Mouse (Mus musculus) testis, adult 2 months (tissue): Measurements from ENCODE around the gene Rpp25. TPM values are rescaled to one million over a fixed set of nuclear protein-coding genes. Genes with fewer than 3 reads are reported as not detected.

ENCODE experiments used
- H3K27ac ChIP-seq: fragments of 200-500 bp; 2 replicates; pipeline ENCODE4 v1.5.1; 2012; ENCODE audit warnings: low read depth, low read length; ENCODE audit not compliant: control insufficient read depth, insufficient read depth
- H3K27me3 ChIP-seq: fragments of 200-500 bp; 2 replicates; pipeline ENCODE4 v1.6.1; 2012; ENCODE audit warnings: mild to moderate bottlenecking, low read length, moderate library complexity; ENCODE audit not compliant: control insufficient read depth, insufficient read depth
- H3K36me3 ChIP-seq: fragments of 200-500 bp; 2 replicates; pipeline ENCODE4 v1.6.1; 2012; ENCODE audit warnings: mild to moderate bottlenecking, low read length; ENCODE audit not compliant: control insufficient read depth, insufficient read depth
- H3K4me1 ChIP-seq: fragments of 200-500 bp; 2 replicates; pipeline ENCODE4 v1.6.1; 2012; ENCODE audit warnings: low read length; ENCODE audit not compliant: control insufficient read depth, insufficient read depth
- H3K4me3 ChIP-seq: fragments of 200-500 bp; 2 replicates; pipeline ENCODE4 v1.5.1; 2012; ENCODE audit warnings: low read depth, mild to moderate bottlenecking, low read length, moderate library complexity, mixed read lengths; ENCODE audit not compliant: control insufficient read depth
- CTCF ChIP-seq: fragments of 200-500 bp; IDR thresholded peaks from 2 replicates; pipeline ENCODE4 v1.5.1; 2012; ENCODE audit warnings: low read depth, mild to moderate bottlenecking, inconsistent platforms, low read length, moderate library complexity; ENCODE audit not compliant: control insufficient read depth, insufficient read depth, insufficient replicate concordance
- POLR2A ChIP-seq: fragments of 200-500 bp; IDR thresholded peaks from 2 replicates; pipeline ENCODE4 v1.6.1; 2012; ENCODE audit warnings: low read depth, mild to moderate bottlenecking, inconsistent platforms, low read length, moderate library complexity; ENCODE audit not compliant: control insufficient read depth
- polyA plus RNA-seq: library from polyadenylated mRNA; depleted of rRNA; stranded (reverse); fragments of >200 nt; gene quantifications from 2 replicates; pipeline ENCODE4 v1.2.3, GENCODE M21; 2012

Gene Rpp25
- polyA plus RNA-seq, 1 experiment = 0.20 TPM

DNA sequence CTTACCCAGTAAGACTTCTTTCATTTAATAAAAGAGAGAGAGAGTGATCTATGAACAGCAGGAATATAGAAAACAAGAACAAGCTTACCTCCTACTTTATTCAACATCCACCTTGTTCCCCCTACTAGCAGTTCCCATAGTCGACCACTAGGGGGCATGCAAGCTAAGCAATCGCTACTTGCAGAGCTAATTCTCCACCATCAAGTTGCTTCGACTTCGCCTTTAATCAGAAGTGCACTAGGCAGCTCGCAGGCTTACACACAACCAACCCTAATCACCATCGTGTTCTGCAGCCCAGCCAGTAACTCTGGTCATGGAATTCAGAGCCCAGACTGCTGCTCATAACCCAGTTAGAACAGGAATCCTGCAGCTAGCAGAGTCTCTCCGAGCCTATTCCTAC is 18.1 kb upstream of the Rpp25 start:
- H3K27me3 ChIP-seq = no peaks in the 10 kb centered on the region
- H3K4me1 ChIP-seq = peaks cover 3% of the 10 kb centered on the region; the same call in 1 of the 2 replicates
- no peak for TF ChIP-seq POLR2A
- TF ChIP-seq CTCF = peak; percentile 63; the same call in 1 of the 2 replicates
- no peak overlapping the region for H3K27ac ChIP-seq
- H3K4me3 ChIP-seq = no peak overlapping the region; the same call in 1 of the 2 replicates
- no peaks in the 10 kb centered on the region for H3K36me3 ChIP-seq

DNA sequence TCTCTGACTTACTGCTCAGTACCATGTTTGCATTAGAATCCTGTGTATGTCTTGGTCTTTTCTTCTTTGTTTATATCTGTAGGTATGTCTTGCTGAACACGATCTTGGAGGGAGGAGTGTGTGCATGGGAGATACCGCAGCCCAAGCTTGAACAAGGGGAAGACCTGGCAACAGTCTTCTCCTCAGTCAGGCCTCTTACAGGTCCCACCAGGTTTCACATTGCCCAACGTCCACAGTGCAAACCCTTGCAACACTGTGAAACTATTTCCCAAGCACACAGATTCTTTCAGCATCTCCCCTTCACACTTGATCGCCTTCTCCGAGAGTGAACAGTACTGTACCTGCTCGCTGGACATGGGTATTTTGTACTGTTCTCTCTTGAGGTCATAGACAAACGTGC is 16.0 kb upstream of the Rpp25 start:
- H3K27me3 ChIP-seq = no peaks in the 10 kb centered on the region
- no peak overlapping the region for H3K27ac ChIP-seq
- H3K4me3 ChIP-seq = no peak overlapping the region
- no peaks in the 10 kb centered on the region for H3K36me3 ChIP-seq
- no peak for TF ChIP-seq POLR2A
- no peak for TF ChIP-seq CTCF
- H3K4me1 ChIP-seq = peaks cover 3% of the 10 kb centered on the region; the same call in 1 of the 2 replicates

GRCm38 (mm10) chr9:57493532-57493931 is 10.3 kb upstream of the Rpp25 start:
- no peaks in the 10 kb centered on the region for H3K27me3 ChIP-seq
- no peaks in the 10 kb centered on the region for H3K4me1 ChIP-seq
- no peaks in the 10 kb centered on the region for H3K36me3 ChIP-seq
- TF ChIP-seq POLR2A = no peak
- no peak for TF ChIP-seq CTCF
- H3K27ac ChIP-seq = no peak overlapping the region
- H3K4me3 ChIP-seq = no peak overlapping the region

GRCm38 (mm10) chr9:57494970-57495369 is 8.9 kb upstream of the Rpp25 start:
- TF ChIP-seq POLR2A = no peak
- TF ChIP-seq CTCF = no peak
- Histone ChIP-seq H3K27me3 (no peaks in the 10 kb centered on the region), H3K36me3 (no peaks in the 10 kb centered on the region), H3K27ac (no peak overlapping the region), H3K4me3 (no peak overlapping the region), H3K4me1 (no peaks in the 10 kb centered on the region)

- no peak for TF ChIP-seq POLR2A
- TF ChIP-seq CTCF = no peak
- H3K4me1 ChIP-seq = no peaks in the 10 kb centered on the region
- H3K27ac ChIP-seq = no peak overlapping the region
- no peaks in the 10 kb centered on the region for H3K27me3 ChIP-seq
- H3K4me3 ChIP-seq = no peak overlapping the region
- H3K36me3 ChIP-seq = no peaks in the 10 kb centered on the region
Observed at GRCm38 (mm10) chr9:57497236-57497635, 6.6 kb upstream of the Rpp25 start.

- no peaks in the 10 kb centered on the region for H3K36me3 ChIP-seq
- no peaks in the 10 kb centered on the region for H3K27me3 ChIP-seq
- TF ChIP-seq POLR2A (no peak), CTCF (no peak)
Observed at GRCm38 (mm10) chr9:57498536-57498935, 5.3 kb upstream of the Rpp25 start.

GRCm38 (mm10) chr9:57501452-57501851 is 2.4 kb upstream of the Rpp25 start:
- Histone ChIP-seq H3K27me3 (no peaks in the 10 kb centered on the region), H3K4me3 (no peak overlapping the region), H3K36me3 (no peaks in the 10 kb centered on the region), H3K27ac (no peak overlapping the region), H3K4me1 (peaks cover 15% of the 10 kb centered on the region)
- no peak for TF ChIP-seq POLR2A
- no peak for TF ChIP-seq CTCF

More at GRCm38 (mm10) chr9:57498536-57498935, 5.3 kb upstream of the Rpp25 start:
- Histone ChIP-seq H3K4me3 (no peak overlapping the region), H3K4me1 (no peaks in the 10 kb centered on the region; the same call in 1 of the 2 replicates), H3K27ac (no peak overlapping the region)

DNA sequence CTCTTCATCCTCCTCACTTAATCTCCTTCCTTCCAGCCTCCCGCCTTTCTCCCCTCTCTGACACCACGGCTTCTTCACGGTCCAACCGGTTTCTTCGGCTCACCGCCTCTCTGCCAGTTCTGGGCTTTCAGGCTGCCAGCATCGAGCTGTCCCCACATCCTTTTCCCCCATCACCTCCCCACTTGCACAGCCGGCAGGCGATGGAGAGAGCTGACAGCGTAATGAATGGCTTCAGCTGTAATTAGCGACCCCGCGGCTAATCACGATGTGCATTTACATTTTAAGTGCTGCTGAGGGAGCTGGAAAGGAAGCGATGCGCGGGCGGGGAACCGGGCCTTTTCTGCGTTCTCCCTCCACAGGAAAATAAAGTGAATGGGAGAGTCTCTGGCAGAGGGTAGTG is 2.0 kb upstream of the Rpp25 start:
- no peak overlapping the region for H3K27ac ChIP-seq
- no peak overlapping the region for H3K4me3 ChIP-seq
- no peaks in the 10 kb centered on the region for H3K36me3 ChIP-seq
- H3K27me3 ChIP-seq = no peaks in the 10 kb centered on the region
- peaks cover 15% of the 10 kb centered on the region for H3K4me1 ChIP-seq
- TF ChIP-seq CTCF (no peak), POLR2A (no peak)
